Mouse (Mus musculus): ENCODE data around the gene A830031A19Rik. TPM values are rescaled to one million over a fixed set of nuclear protein-coding genes. Genes with fewer than 3 reads are reported as not detected.

Gene A830031A19Rik
- polyA plus RNA-seq, 2 experiments, result not detected

DNA sequence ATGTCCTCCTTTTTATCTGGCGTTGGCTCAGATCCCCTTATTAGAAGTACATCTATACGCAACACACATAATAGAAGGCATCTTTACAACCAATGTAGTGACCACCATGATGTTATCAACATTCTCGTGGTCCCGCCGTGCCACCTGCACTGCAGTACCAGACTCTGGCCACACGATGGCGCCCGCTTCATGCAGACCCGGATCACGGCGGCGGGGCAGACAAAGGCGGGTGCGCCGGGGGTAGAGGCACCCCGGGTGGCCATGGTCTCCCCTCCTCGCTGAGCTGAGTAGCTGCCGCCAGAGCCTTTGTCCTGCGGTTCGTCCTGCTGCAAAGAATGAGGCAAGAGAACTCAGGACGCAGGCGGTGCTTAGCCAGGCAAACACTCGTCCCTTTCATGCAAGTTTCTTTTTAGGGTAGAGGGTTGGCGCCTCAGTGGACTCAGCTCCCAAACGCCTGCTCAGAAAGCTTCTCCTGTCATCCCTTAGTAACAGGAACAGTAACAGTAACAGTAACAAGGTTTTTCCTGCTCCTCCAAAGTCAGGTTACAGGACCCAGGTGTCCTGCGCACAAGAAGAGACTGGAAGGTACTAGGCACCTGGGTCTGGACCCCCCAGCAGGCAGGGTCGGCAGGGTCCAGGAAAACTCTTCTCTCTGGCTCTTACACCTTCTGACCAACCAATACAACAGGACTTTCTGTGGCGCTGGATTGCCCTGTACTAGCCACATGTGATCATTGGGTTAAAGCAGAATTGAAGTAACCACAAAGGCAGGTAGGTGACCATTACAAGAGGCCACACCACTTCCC is 25.4 kb downstream of the A830031A19Rik start:
- Histone ChIP-seq H3K27me3 (ENCODE audit: control insufficient read depth, insufficient read depth, low read length) (no peaks in the 10 kb centered on the region), H3K36me3 (ENCODE audit: control insufficient read depth, insufficient read depth, low read length) (no peaks in the 10 kb centered on the region), H3K4me3 (replicated peaks; ENCODE audit: low read length) (peak overlapping the region; percentile 50), H3K4me2 (replicated peaks; ENCODE audit: low read depth, low read length, severe bottlenecking) (peak overlapping the region; percentile 63), H3K4me1 (ENCODE audit: control insufficient read depth, insufficient read depth, low read length) (peaks cover 6% of the 10 kb centered on the region), H3K9me3 (ENCODE audit: control insufficient read depth, low read length) (no peaks in the 10 kb centered on the region), H3K27ac (replicated peaks; ENCODE audit: low read depth, low read length) (no peak overlapping the region), H3K9ac (ENCODE audit: low read depth, low read length, severe bottlenecking) (peak overlapping the region; percentile 71)
- TF ChIP-seq POLR2A (IDR thresholded peaks at IDR 0.05; ENCODE audit: borderline replicate concordance, extremely low read depth, insufficient read depth, insufficient read length), result 0 out of 2 replicates have a peak, but pooled peaks have one; percentile 40
- WGBS, result 4% methylated on average over 26 of the region's 28 CpGs
- ATAC-seq (ENCODE audit: low FRiP score, low read depth) (peak; percentile 81), DNase-seq (ENCODE audit: low spot score) (peak; percentile 65)

DNA sequence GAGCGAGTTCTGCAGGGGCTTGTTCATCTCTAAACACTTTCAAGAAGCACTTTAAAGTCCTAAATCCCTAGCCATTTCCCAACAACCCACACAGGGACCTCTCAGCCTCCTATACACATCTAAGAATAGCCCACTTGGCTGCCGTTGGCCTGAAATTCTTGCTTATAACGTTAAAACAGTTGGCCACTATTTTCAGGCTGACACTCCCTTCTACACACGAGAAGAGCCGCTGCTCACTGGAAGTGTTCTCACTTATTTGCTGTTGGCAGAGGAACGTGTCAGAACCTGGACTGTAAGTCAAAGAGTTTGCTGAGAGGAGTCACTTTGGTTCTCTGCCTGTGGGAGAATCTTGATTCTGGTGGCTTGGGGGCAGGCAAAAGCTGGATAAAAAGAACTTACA is 30.8 kb downstream of the A830031A19Rik start:
- no peak overlapping the region for H3K27ac ChIP-seq (replicated peaks; ENCODE audit: low read depth, low read length)
- no peak for ATAC-seq (ENCODE audit: low FRiP score, low read depth)
- no peak for TF ChIP-seq POLR2A (IDR thresholded peaks at IDR 0.05; ENCODE audit: borderline replicate concordance, extremely low read depth, insufficient read depth, insufficient read length)

DNA sequence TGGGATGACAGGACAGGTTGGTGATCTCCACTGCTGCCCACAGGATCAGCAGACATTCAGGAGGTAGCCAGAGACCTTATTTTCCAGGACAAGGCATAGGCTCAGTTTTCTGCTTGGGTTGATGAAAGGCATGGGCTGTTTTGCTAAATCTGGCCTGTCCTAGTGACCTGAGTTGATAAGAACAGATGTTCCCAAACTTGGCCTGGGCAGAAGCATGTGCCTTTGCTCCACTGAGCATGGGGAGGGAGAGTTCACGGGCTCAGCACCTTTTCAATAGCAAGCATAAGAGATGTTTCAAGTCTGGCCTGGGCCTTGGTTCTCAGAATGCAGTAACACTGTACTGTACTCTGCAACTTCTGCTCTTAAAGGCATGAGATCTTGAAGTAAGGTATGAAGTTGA is 54.1 kb downstream of the A830031A19Rik start:
- Histone ChIP-seq H3K4me3 (replicated peaks; ENCODE audit: low read length) (no peak overlapping the region), H3K4me2 (replicated peaks; ENCODE audit: low read depth, low read length, severe bottlenecking) (no peak overlapping the region), H3K36me3 (ENCODE audit: control insufficient read depth, insufficient read depth, low read length) (no peaks in the 10 kb centered on the region), H3K4me1 (ENCODE audit: control insufficient read depth, insufficient read depth, low read length) (no peaks in the 10 kb centered on the region), H3K9ac (ENCODE audit: low read depth, low read length, severe bottlenecking) (no peak overlapping the region), H3K27ac (replicated peaks; ENCODE audit: low read depth, low read length) (no peak overlapping the region), H3K9me3 (ENCODE audit: control insufficient read depth, low read length) (no peaks in the 10 kb centered on the region), H3K27me3 (ENCODE audit: control insufficient read depth, insufficient read depth, low read length) (no peaks in the 10 kb centered on the region)
- ATAC-seq (ENCODE audit: low FRiP score, low read depth) (no peak), DNase-seq (ENCODE audit: low spot score) (no peak)
- WGBS, result 68% methylated on average over 1 of the region's 1 CpGs
- TF ChIP-seq POLR2A (IDR thresholded peaks at IDR 0.05; ENCODE audit: borderline replicate concordance, extremely low read depth, insufficient read depth, insufficient read length), result no peak

More for the DNA sequence above, 30.8 kb downstream of the A830031A19Rik start:
- H3K27me3 ChIP-seq (ENCODE audit: control insufficient read depth, insufficient read depth, low read length), result no peaks in the 10 kb centered on the region
- no peak overlapping the region for H3K4me3 ChIP-seq (replicated peaks; ENCODE audit: low read length)
- H3K9ac ChIP-seq (ENCODE audit: low read depth, low read length, severe bottlenecking), result no peak overlapping the region
- H3K4me1 ChIP-seq (ENCODE audit: control insufficient read depth, insufficient read depth, low read length), result no peaks in the 10 kb centered on the region
- H3K4me2 ChIP-seq (replicated peaks; ENCODE audit: low read depth, low read length, severe bottlenecking), result no peak overlapping the region
- H3K9me3 ChIP-seq (ENCODE audit: control insufficient read depth, low read length), result no peaks in the 10 kb centered on the region
- DNase-seq (ENCODE audit: low spot score), result no peak
- no peaks in the 10 kb centered on the region for H3K36me3 ChIP-seq (ENCODE audit: control insufficient read depth, insufficient read depth, low read length)
- WGBS, result 59% methylated on average over 6 of the region's 6 CpGs

DNA sequence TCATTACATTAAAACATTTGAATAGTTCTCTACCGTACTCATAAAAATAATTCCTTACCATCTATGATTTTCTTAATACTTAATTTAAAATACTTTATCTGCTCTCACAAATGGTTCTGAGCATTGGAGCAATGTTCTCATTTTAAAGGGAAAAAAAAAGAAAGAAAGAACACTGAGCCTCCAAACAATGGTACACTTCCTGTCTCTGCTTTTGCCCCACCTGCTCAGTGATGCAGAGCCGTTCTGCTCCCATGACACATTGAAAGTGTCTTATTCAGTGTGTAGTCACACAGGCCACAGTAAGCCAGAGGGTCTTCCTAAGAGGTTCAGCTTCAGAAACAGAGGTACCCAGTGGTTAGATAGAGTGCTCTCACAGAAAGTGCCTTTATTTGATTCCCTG is 56.1 kb downstream of the A830031A19Rik start:
- no peak for TF ChIP-seq POLR2A (IDR thresholded peaks at IDR 0.05; ENCODE audit: borderline replicate concordance, extremely low read depth, insufficient read depth, insufficient read length)

DNA sequence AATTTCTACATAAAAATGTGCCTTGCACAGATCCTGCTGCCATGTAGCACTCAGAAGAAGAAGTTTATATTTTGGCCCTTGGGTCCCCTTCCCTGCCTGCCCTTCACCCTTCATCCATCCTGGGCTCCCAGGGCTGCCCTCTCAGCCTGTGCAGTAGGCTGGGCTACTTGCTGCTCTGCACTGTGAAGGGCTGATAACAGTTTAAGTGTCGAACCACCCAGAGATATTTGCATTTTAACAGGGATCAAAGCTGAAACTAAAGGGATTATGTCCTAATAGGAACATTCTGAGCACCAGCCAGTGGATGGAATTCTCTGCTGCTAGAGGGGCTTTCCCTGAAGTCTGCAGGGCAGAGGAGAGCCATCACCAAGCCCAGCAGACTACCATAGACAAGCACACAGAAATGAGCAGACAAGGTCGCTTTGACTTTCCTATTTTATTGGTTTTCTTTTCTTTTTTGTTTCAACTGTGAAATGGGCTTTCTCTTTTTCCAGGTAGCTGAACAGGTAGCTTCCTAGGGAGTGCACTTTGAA is 58.1 kb downstream of the A830031A19Rik start:
- no peaks in the 10 kb centered on the region for H3K4me1 ChIP-seq (ENCODE audit: control insufficient read depth, insufficient read depth, low read length)
- H3K27ac ChIP-seq (replicated peaks; ENCODE audit: low read depth, low read length), result no peak overlapping the region
- no peak overlapping the region for H3K4me2 ChIP-seq (replicated peaks; ENCODE audit: low read depth, low read length, severe bottlenecking)
- no peak for ATAC-seq (ENCODE audit: low FRiP score, low read depth)
- H3K4me3 ChIP-seq (replicated peaks; ENCODE audit: low read length), result no peak overlapping the region
- H3K9ac ChIP-seq (ENCODE audit: low read depth, low read length, severe bottlenecking), result no peak overlapping the region
- no peaks in the 10 kb centered on the region for H3K36me3 ChIP-seq (ENCODE audit: control insufficient read depth, insufficient read depth, low read length)
- no peaks in the 10 kb centered on the region for H3K27me3 ChIP-seq (ENCODE audit: control insufficient read depth, insufficient read depth, low read length)
- DNase-seq (ENCODE audit: low spot score), result no peak
- WGBS, result 29% methylated on average over 2 of the region's 2 CpGs
- TF ChIP-seq POLR2A (IDR thresholded peaks at IDR 0.05; ENCODE audit: borderline replicate concordance, extremely low read depth, insufficient read depth, insufficient read length), result no peak
- H3K9me3 ChIP-seq (ENCODE audit: control insufficient read depth, low read length), result no peaks in the 10 kb centered on the region

More for the DNA sequence above, 56.1 kb downstream of the A830031A19Rik start:
- DNase-seq (ENCODE audit: low spot score), result no peak
- Histone ChIP-seq H3K4me2 (replicated peaks; ENCODE audit: low read depth, low read length, severe bottlenecking) (no peak overlapping the region), H3K36me3 (ENCODE audit: control insufficient read depth, insufficient read depth, low read length) (no peaks in the 10 kb centered on the region), H3K27me3 (ENCODE audit: control insufficient read depth, insufficient read depth, low read length) (no peaks in the 10 kb centered on the region), H3K9me3 (ENCODE audit: control insufficient read depth, low read length) (no peaks in the 10 kb centered on the region), H3K4me3 (replicated peaks; ENCODE audit: low read length) (no peak overlapping the region), H3K4me1 (ENCODE audit: control insufficient read depth, insufficient read depth, low read length) (no peaks in the 10 kb centered on the region), H3K9ac (ENCODE audit: low read depth, low read length, severe bottlenecking) (no peak overlapping the region), H3K27ac (replicated peaks; ENCODE audit: low read depth, low read length) (no peak overlapping the region)
- WGBS, result 85% methylated on average over 2 of the region's 2 CpGs
- no peak for ATAC-seq (ENCODE audit: low FRiP score, low read depth)
